ENCODE assay signal across 25 mouse cellular contexts in genomic region chr6:67213429-67214098, GRCm38 (mm10).
"Had no signal": no experiment of that assay in that cellular context is flagged by ENCODE, and none has a peak within 500 bp of the region (broad histone marks: within the 10 kb centered on the region; RNA-seq: fewer than 3 reads in every experiment).

No protein-coding gene starts in this region.

- H3K9ac ChIP-seq: heart, embryonic 13.5 days; heart, embryonic 15.5 days; hindbrain, embryonic 12.5 days; hindbrain, embryonic 14.5 days; intestine, embryonic 15.5 days; limb, embryonic 12.5 days; liver, embryonic 13.5 days had no signal

- H3K27ac ChIP-seq: heart, embryonic 13.5 days; heart, embryonic 15.5 days; hindbrain, embryonic 10.5 days; hindbrain, embryonic 12.5 days; hindbrain, embryonic 14.5 days; intestine, embryonic 15.5 days; layer of hippocampus, adult 2 months; left cerebral cortex, adult 2 months; limb, embryonic 10.5 days; limb, embryonic 12.5 days; liver, embryonic 13.5 days had no signal

- H3K9me3 ChIP-seq: heart, embryonic 13.5 days; heart, embryonic 15.5 days; hindbrain, embryonic 10.5 days; hindbrain, embryonic 12.5 days; intestine, embryonic 15.5 days; limb, embryonic 10.5 days; limb, embryonic 12.5 days; liver, embryonic 13.5 days had no signal

- H3K27me3 ChIP-seq: heart, embryonic 13.5 days; heart, embryonic 15.5 days; hindbrain, embryonic 12.5 days; intestine, embryonic 15.5 days; limb, embryonic 12.5 days; liver, embryonic 13.5 days had no signal

- H3K4me1 ChIP-seq: heart, embryonic 13.5 days; heart, embryonic 15.5 days; hindbrain, embryonic 10.5 days; hindbrain, embryonic 12.5 days; intestine, embryonic 15.5 days; limb, embryonic 10.5 days; limb, embryonic 12.5 days; liver, embryonic 13.5 days had no signal

- H3K4me3 ChIP-seq: heart, embryonic 13.5 days; heart, embryonic 15.5 days; hindbrain, embryonic 10.5 days; hindbrain, embryonic 12.5 days; intestine, embryonic 15.5 days; layer of hippocampus, adult 2 months; left cerebral cortex, adult 2 months; limb, embryonic 10.5 days; limb, embryonic 12.5 days; liver, embryonic 13.5 days had no signal

- ATAC-seq: hindbrain, embryonic 16.5 days; inflammation-experienced regulatory T-cells, adult 6 months; intestine, embryonic 15.5 days; intestine, postnatal 0 days had no signal

- H3K36me3 ChIP-seq: heart, embryonic 13.5 days; heart, embryonic 15.5 days; hindbrain, embryonic 10.5 days; hindbrain, embryonic 12.5 days; intestine, embryonic 15.5 days; limb, embryonic 10.5 days; limb, embryonic 12.5 days; liver, embryonic 13.5 days had no signal

- DNase-seq: gastrocnemius, postnatal 14 days; gastrocnemius, postnatal 36 days; heart, adult 18-20 months; heart, postnatal 14 days; heart, postnatal 36 days; kidney, adult 18-20 months; kidney, adult 8-10 months; kidney, postnatal 10 days; kidney, postnatal 25 days; kidney, postnatal 4 days; liver; liver, embryonic 13.5 days had no signal
